16 mouse cellular contexts compared by ENCODE assay signal in genomic region chr6:145638248-145638647, GRCm38 (mm10). TPM values are rescaled to one million over a fixed set of nuclear protein-coding genes. Genes with fewer than 3 reads are reported as not detected.
DNase-seq lines count a peak whose midpoint lies in the region; TF ChIP-seq lines count a peak whose summit lies in the region.
"Had no signal": no experiment of that assay in that cellular context is flagged by ENCODE, and none has a peak within 500 bp of the region (broad histone marks: within the 10 kb centered on the region; RNA-seq: fewer than 3 reads in every experiment).

No protein-coding gene starts in this region.

- DNase-seq in lung, adult 18-20 months: peak; percentile 14 to 45
- no peak for DNase-seq in lung, adult 2 months
- peak; percentile 42 to 51 for DNase-seq in heart, postnatal 10 days
- peak; percentile 80 for DNase-seq in kidney, postnatal 14 days
- DNase-seq in layer of hippocampus, adult 2 months (ENCODE audit: low spot score in 2 of 2): no peak
- no peak for DNase-seq in thymus, postnatal 4 days
- no peak for DNase-seq in right cerebral cortex, postnatal 10 days (ENCODE audit: low spot score in 2 of 2)
- DNase-seq: spleen, adult 18-20 months had no signal

- intact Hi-C loops in heart, postnatal 10 days (cut with DNase I): no loop called here

- no peak for TF ChIP-seq POLR2A in lung, adult 2 months (IDR thresholded peaks at IDR 0.05; ENCODE audit: borderline replicate concordance, extremely low read depth, low read depth, low read length)

- WGBS in lung, adult 2 months: 48% methylated on average over 6 of the region's 6 CpGs

- H3K27ac ChIP-seq in layer of hippocampus, adult 2 months: no peak overlapping the region
- H3K27ac ChIP-seq: embryonic facial prominence, embryonic 15.5 days; heart, adult 2 months; intestine, embryonic 15.5 days; liver, embryonic 14.5 days; neural tube, embryonic 15.5 days had no signal

- no peak for TF ChIP-seq CTCF in lung, adult 2 months (IDR thresholded peaks at IDR 0.05; ENCODE audit: insufficient read depth, low read length)
- no peak for TF ChIP-seq CTCF in layer of hippocampus, adult 2 months (conservative IDR thresholded peaks at IDR 0.05)

- H3K4me3 ChIP-seq in lung, adult 2 months (replicated peaks; ENCODE audit: extremely low read depth, low read depth, low read length): no peak overlapping the region
- no peak overlapping the region for H3K4me3 ChIP-seq in layer of hippocampus, adult 2 months
- H3K4me3 ChIP-seq: embryonic facial prominence, embryonic 15.5 days; heart, adult 2 months; intestine, embryonic 15.5 days; neural tube, embryonic 15.5 days had no signal

- peaks cover 5% of the 10 kb centered on the region for H3K4me1 ChIP-seq in lung, adult 2 months (ENCODE audit: control insufficient read depth, insufficient read depth, low read length)
- H3K4me1 ChIP-seq: embryonic facial prominence, embryonic 15.5 days; neural tube, embryonic 15.5 days had no signal

RNA-seq across cellular contexts. Expression of gene Tuba3b, which starts 22.7 kb away (rescaled TPM):
- polyA plus RNA-seq in lung, adult 2 months (2012; rRNA removed): 0.08 and 0.16 TPM in 2 replicates
- total RNA-seq in heart, postnatal 10 days (2021): under 1 TPM; 0.27 to 0.38 TPM
- not detected for total RNA-seq in layer of hippocampus, adult 2 months (2021)
- total RNA-seq: CH12.LX; left cerebral cortex, adult 8-10 months had no signal
- polyA plus RNA-seq: embryonic facial prominence, embryonic 15.5 days; intestine, embryonic 15.5 days; liver, embryonic 14.5 days; midbrain, embryonic 16.5 days; neural tube, embryonic 15.5 days had no signal

RNA-seq across cellular contexts. Expression of gene Lmntd1, which starts 24.1 kb away (rescaled TPM):
- 1.7 and 4.5 TPM in 2 replicates for polyA plus RNA-seq in lung, adult 2 months (2012; rRNA removed)
- total RNA-seq in heart, postnatal 10 days (2021): 1 to 10 TPM; 1.5 TPM
- total RNA-seq in layer of hippocampus, adult 2 months (2021): 1 to 10 TPM; 2.0 to 2.3 TPM

Comparison
In these comparisons a context has a peak if more than half of its experiments do, and no peak if none do; other contexts are left out.
1. DNase-seq: peak in lung, adult 18-20 months (2 of 2), heart, postnatal 10 days (2 of 2) and kidney, postnatal 14 days (single experiment); none in lung, adult 2 months (single experiment), layer of hippocampus, adult 2 months (0 of 2), thymus, postnatal 4 days (single experiment) and right cerebral cortex, postnatal 10 days (0 of 2).